21 mouse cellular contexts compared by ENCODE assay signal in the genomic region with DNA sequence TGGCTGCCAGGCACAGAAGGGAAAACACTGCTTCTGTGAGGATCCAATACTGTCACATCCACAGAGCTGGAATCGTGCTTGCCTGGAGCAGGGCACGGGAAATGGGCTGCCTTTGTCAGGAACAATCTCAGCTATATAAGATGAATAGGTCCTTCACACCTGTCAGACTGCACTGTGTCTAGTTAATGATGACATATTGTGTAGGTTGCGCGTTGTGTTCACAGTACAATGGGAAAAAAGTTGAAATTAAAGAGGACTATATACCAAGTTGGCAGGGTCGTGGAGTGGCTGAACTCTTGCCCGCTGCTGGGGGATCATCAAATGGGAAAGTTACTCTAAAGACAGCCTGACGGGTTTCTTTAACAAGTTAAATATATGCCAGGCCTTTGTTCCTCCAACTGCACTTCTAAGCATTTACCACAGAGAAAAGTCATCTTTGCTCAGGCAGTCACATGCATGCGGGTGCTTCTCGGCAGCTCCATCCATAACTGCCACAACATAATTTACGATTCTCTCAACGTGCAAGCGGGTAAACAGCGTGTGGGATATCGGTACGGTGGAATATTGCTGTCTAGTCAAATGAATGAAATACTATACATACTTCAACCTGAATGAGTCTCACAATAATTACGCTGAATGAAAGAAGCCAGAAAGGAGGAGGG.
DNase-seq lines count a peak whose midpoint lies in the region; ATAC-seq and TF ChIP-seq lines count a peak whose summit lies in the region.
"Had no signal": no experiment of that assay in that cellular context is flagged by ENCODE, and none has a peak within 500 bp of the region (broad histone marks: within the 10 kb centered on the region; RNA-seq: fewer than 3 reads in every experiment).

No protein-coding gene starts in this region.

- no peak overlapping the region for H3K4me3 ChIP-seq in hindbrain, embryonic 11.5 days (ENCODE audit: low read depth, low read length)
- no peak overlapping the region for H3K4me3 ChIP-seq in hindbrain, embryonic 14.5 days (replicated peaks; ENCODE audit: low read length)
- H3K4me3 ChIP-seq in hindbrain, embryonic 13.5 days: no peak overlapping the region
- no peak overlapping the region for H3K4me3 ChIP-seq in hindbrain, postnatal 0 days (ENCODE audit: low read length)
- H3K4me3 ChIP-seq in neural tube, embryonic 14.5 days (ENCODE audit: low read depth, low read length): no peak overlapping the region
- H3K4me3 ChIP-seq: embryonic facial prominence, embryonic 13.5 days; forebrain, embryonic 12.5 days; gastrocnemius, adult 2 months; heart, embryonic 10.5 days had no signal

- no peak for TF ChIP-seq CTCF in hindbrain, postnatal 0 days (IDR thresholded peaks at IDR 0.05; ENCODE audit: low read depth)

- H3K4me2 ChIP-seq in hindbrain, embryonic 11.5 days (replicated peaks; ENCODE audit: low read depth, low read length): 0 out of 2 replicates have a peak overlapping the region, but pooled peaks have one; percentile 1
- H3K4me2 ChIP-seq in hindbrain, embryonic 14.5 days (replicated peaks): no peak overlapping the region
- H3K4me2 ChIP-seq in hindbrain, embryonic 13.5 days: 0 out of 2 replicates have a peak overlapping the region, but pooled peaks have one; percentile 7
- no peak overlapping the region for H3K4me2 ChIP-seq in hindbrain, postnatal 0 days (ENCODE audit: low read depth, low read length)
- no peak overlapping the region for H3K4me2 ChIP-seq in neural tube, embryonic 14.5 days (ENCODE audit: low read depth, low read length)
- H3K4me2 ChIP-seq: embryonic facial prominence, embryonic 13.5 days; forebrain, embryonic 12.5 days had no signal

- 60% methylated on average over 16 of the region's 16 CpGs for WGBS in hindbrain, embryonic 11.5 days
- WGBS in hindbrain, embryonic 14.5 days: 54% methylated on average over 16 of the region's 16 CpGs
- WGBS in hindbrain, embryonic 13.5 days: 41% methylated on average over 16 of the region's 16 CpGs
- WGBS in hindbrain, postnatal 0 days: 66% methylated on average over 16 of the region's 16 CpGs
- 22% methylated on average over 16 of the region's 16 CpGs for WGBS in neural tube, embryonic 14.5 days

- H3K27ac ChIP-seq in hindbrain, embryonic 11.5 days (ENCODE audit: low read depth, low read length): no peak overlapping the region
- H3K27ac ChIP-seq in hindbrain, embryonic 14.5 days: no peak overlapping the region
- peak overlapping the region; percentile 49 for H3K27ac ChIP-seq in hindbrain, embryonic 13.5 days
- no peak overlapping the region for H3K27ac ChIP-seq in hindbrain, postnatal 0 days
- H3K27ac ChIP-seq in neural tube, embryonic 14.5 days (ENCODE audit: low read depth, low read length): no peak overlapping the region
- H3K27ac ChIP-seq: embryonic facial prominence, embryonic 13.5 days; forebrain, embryonic 12.5 days; heart, embryonic 10.5 days had no signal

- no peaks in the 10 kb centered on the region for H3K9me3 ChIP-seq in hindbrain, embryonic 11.5 days (ENCODE audit: control insufficient read depth, low read length)
- H3K9me3 ChIP-seq in hindbrain, embryonic 14.5 days (ENCODE audit: control insufficient read depth, low read length): no peaks in the 10 kb centered on the region
- no peaks in the 10 kb centered on the region for H3K9me3 ChIP-seq in hindbrain, embryonic 13.5 days
- no peaks in the 10 kb centered on the region for H3K9me3 ChIP-seq in hindbrain, postnatal 0 days (ENCODE audit: low read length)
- no peaks in the 10 kb centered on the region; the same call in 1 of the 2 replicates for H3K9me3 ChIP-seq in neural tube, embryonic 14.5 days (ENCODE audit: control insufficient read depth, low read length)
- H3K9me3 ChIP-seq: heart, embryonic 10.5 days had no signal

- no peaks in the 10 kb centered on the region for H3K4me1 ChIP-seq in hindbrain, embryonic 11.5 days (replicated peaks; ENCODE audit: control insufficient read depth, insufficient read depth, low read length)
- no peaks in the 10 kb centered on the region for H3K4me1 ChIP-seq in hindbrain, embryonic 14.5 days (replicated peaks; ENCODE audit: control insufficient read depth, insufficient read depth, low read length)
- H3K4me1 ChIP-seq in hindbrain, embryonic 13.5 days (replicated peaks): peaks cover 4% of the 10 kb centered on the region
- H3K4me1 ChIP-seq in hindbrain, postnatal 0 days (ENCODE audit: insufficient read depth, low read length): 0 out of 2 replicates have a peak, but pooled peaks cover under 1% of the 10 kb centered on the region
- peaks cover 8% of the 10 kb centered on the region for H3K4me1 ChIP-seq in neural tube, embryonic 14.5 days (ENCODE audit: control insufficient read depth, insufficient read depth, low read length)
- H3K4me1 ChIP-seq: forebrain, embryonic 12.5 days had no signal

- no peaks in the 10 kb centered on the region for H3K36me3 ChIP-seq in hindbrain, embryonic 11.5 days (ENCODE audit: control insufficient read depth, insufficient read depth, low read length)
- H3K36me3 ChIP-seq in hindbrain, embryonic 14.5 days (replicated peaks; ENCODE audit: control insufficient read depth, insufficient read depth): no peaks in the 10 kb centered on the region
- H3K36me3 ChIP-seq in hindbrain, embryonic 13.5 days: no peaks in the 10 kb centered on the region; the same call in 1 of the 2 replicates
- H3K36me3 ChIP-seq in hindbrain, postnatal 0 days (ENCODE audit: insufficient read depth, low read length): no peaks in the 10 kb centered on the region
- H3K36me3 ChIP-seq in neural tube, embryonic 14.5 days (ENCODE audit: control insufficient read depth, insufficient read depth, low read length): no peaks in the 10 kb centered on the region
- H3K36me3 ChIP-seq: forebrain, embryonic 12.5 days; heart, embryonic 10.5 days had no signal

- H3K9ac ChIP-seq in hindbrain, embryonic 11.5 days (ENCODE audit: low read depth, low read length): no peak overlapping the region
- H3K9ac ChIP-seq in hindbrain, embryonic 14.5 days: no peak overlapping the region
- H3K9ac ChIP-seq in hindbrain, embryonic 13.5 days: no peak overlapping the region
- no peak overlapping the region for H3K9ac ChIP-seq in hindbrain, postnatal 0 days (replicated peaks; ENCODE audit: low read length)
- no peak overlapping the region for H3K9ac ChIP-seq in neural tube, embryonic 14.5 days (replicated peaks; ENCODE audit: low read depth, low read length)
- H3K9ac ChIP-seq: embryonic facial prominence, embryonic 13.5 days; forebrain, embryonic 12.5 days; forebrain, postnatal 0 days had no signal

- H3K27me3 ChIP-seq in hindbrain, embryonic 11.5 days (ENCODE audit: control insufficient read depth, insufficient read depth, low read length): no peaks in the 10 kb centered on the region
- H3K27me3 ChIP-seq in hindbrain, embryonic 14.5 days (ENCODE audit: control insufficient read depth, insufficient read depth, low read length): no peaks in the 10 kb centered on the region
- no peaks in the 10 kb centered on the region for H3K27me3 ChIP-seq in hindbrain, embryonic 13.5 days
- H3K27me3 ChIP-seq in hindbrain, postnatal 0 days (ENCODE audit: insufficient read depth, low read length): no peaks in the 10 kb centered on the region
- no peaks in the 10 kb centered on the region for H3K27me3 ChIP-seq in neural tube, embryonic 14.5 days (ENCODE audit: control insufficient read depth, insufficient read depth, low read length)
- H3K27me3 ChIP-seq: CH12.LX; embryonic facial prominence, embryonic 13.5 days; forebrain, embryonic 12.5 days; Patski had no signal

- no peak for DNase-seq in hindbrain, embryonic 11.5 days (ENCODE audit: low spot score)
- DNase-seq in hindbrain, embryonic 14.5 days (ENCODE audit: low spot score): no peak
- DNase-seq in hindbrain, postnatal 0 days (ENCODE audit: low spot score): peak; percentile 27
- no peak for DNase-seq in spleen, adult 18-20 months
- no peak for DNase-seq in B cell, adult 2 months
- DNase-seq: cerebellum, adult 11-12 months; cerebellum, adult 9-11 months; cerebellum, postnatal 36 days; forebrain, postnatal 0 days; gastrocnemius, adult 2 months; gastrocnemius, postnatal 36 days; heart, adult 18-20 months; heart, postnatal 14 days had no signal

- no peak for ATAC-seq in hindbrain, embryonic 11.5 days (ENCODE audit: low FRiP score)
- no peak for ATAC-seq in hindbrain, embryonic 14.5 days (ENCODE audit: low FRiP score)
- 0 out of 2 replicates have a peak, but pooled peaks have one; percentile 39 for ATAC-seq in hindbrain, embryonic 13.5 days (ENCODE audit: low FRiP score)
- no peak for ATAC-seq in hindbrain, postnatal 0 days
- ATAC-seq in neural tube, embryonic 14.5 days (ENCODE audit: low read depth): peak; percentile 45; the same call in 1 of the 2 replicates
- ATAC-seq: activated CD4-positive, CD25-positive, alpha-beta regulatory T cell, adult 4 months; forebrain, postnatal 0 days; Patski had no signal

Comparison
In these comparisons a context has a peak if more than half of its experiments do, and no peak if none do; other contexts are left out.
1. ATAC-seq: peak in hindbrain, embryonic 13.5 days (single experiment) and neural tube, embryonic 14.5 days (single experiment); none in hindbrain, embryonic 11.5 days (single experiment), hindbrain, embryonic 14.5 days (single experiment) and hindbrain, postnatal 0 days (single experiment).
2. H3K4me2 ChIP-seq: peak in hindbrain, embryonic 11.5 days (single experiment) and hindbrain, embryonic 13.5 days (single experiment); none in hindbrain, embryonic 14.5 days (single experiment), hindbrain, postnatal 0 days (single experiment) and neural tube, embryonic 14.5 days (single experiment).